Mouse (Mus musculus) E14TG2a.4 (cell line): ENCODE measurements around the gene Shmt2.

Source experiments
- H3K27me3 ChIP-seq: 2 replicates; pipeline ENCODE4 v1.6.1; 2014; ENCODE audit warnings: low read length, control low read depth; ENCODE audit not compliant: insufficient read depth
- H3K36me3 ChIP-seq: 2 replicates; pipeline ENCODE4 v1.6.1; 2014; ENCODE audit warnings: low read length, control low read depth; ENCODE audit not compliant: insufficient read depth
- H3K4me1 ChIP-seq: replicated peaks from 2 replicates; pipeline ENCODE4 v1.6.1; 2014; ENCODE audit warnings: low read depth, low read length, control low read depth
- H3K4me3 ChIP-seq: replicated peaks from 2 replicates; pipeline ENCODE4 v1.5.1; 2014; ENCODE audit warnings: mild to moderate bottlenecking, low read length
- H3K9me3 ChIP-seq: 2 replicates; pipeline ENCODE4 v1.6.1; 2014; ENCODE audit warnings: low read length, control low read depth
- CTCF ChIP-seq: conservative IDR thresholded peaks from 2 replicates; pipeline ENCODE4 v1.5.1; 2014; ENCODE audit warnings: low read length
- NANOG ChIP-seq: IDR thresholded peaks from 2 replicates; pipeline ENCODE4 v1.6.1; 2014; ENCODE audit warnings: borderline replicate concordance, low read length, mixed read lengths
- POU5F1 ChIP-seq: IDR thresholded peaks from 2 replicates; pipeline ENCODE4 v1.6.1; 2014; ENCODE audit warnings: low read length, borderline replicate concordance

The Shmt2 gene

DNA sequence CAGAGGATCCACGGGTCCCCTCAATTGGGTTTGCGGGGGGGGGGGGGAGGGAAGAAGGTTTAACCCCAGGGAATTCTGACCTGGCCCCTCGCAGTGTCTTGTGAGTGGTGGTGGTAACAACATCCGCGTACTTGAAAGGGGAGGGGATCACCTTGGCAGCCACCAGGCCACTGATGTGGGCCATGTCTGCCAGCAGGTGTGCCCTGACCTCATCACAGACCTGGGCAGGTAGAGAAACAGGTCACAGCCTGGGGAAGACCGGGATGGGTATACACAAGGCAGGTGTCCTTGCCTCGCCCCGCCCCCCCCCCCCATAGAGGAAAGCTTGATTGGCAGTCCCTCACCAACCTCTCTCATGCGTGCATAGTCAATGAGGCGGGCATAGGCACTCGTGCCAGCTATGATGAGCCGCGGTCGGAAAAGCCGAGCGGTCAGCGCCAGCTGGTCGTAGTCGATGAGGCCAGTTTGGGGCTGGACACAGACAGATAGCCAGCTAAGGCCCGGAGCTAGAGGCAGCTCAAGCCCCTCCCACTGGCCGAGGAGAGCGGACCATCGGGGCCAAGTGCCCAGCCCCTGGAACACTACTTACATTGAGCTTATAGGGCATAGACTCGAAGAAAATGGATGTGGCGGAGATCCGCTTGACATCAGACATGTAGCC lies 3.1 kb downstream of the Shmt2 start:
- no peaks in the 10 kb centered on the region for H3K9me3 ChIP-seq
- peak overlapping the region; percentile 32; the same call in 1 of the 2 replicates for H3K4me3 ChIP-seq
- H3K27me3 ChIP-seq: peaks cover 50% of the 10 kb centered on the region
- peaks cover 56% of the 10 kb centered on the region for H3K36me3 ChIP-seq
- TF ChIP-seq NANOG: no peak
- TF ChIP-seq POU5F1: no peak
- TF ChIP-seq CTCF: no peak
- peaks cover 93% of the 10 kb centered on the region for H3K4me1 ChIP-seq

DNA sequence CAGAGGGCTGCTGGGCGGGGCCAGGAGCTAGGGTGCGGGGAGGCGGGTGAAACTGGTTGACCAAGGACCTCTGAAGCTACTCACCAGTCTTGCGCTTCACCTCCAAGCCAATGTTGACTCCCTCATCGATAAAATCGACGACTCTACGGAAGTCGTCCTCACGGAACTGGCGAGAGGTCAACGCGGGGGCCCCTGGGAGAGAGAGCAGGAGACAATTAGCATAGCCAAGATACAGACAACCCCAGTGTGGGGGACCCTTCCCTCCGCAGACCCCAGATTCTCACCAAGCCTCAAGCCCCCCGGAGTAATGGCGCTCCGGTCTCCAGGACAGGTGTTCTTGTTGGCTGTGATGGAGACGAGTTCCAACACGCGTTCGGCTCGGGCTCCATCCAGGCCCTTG lies 4.3 kb downstream of the Shmt2 start:
- H3K4me3 ChIP-seq: peak overlapping the region; percentile 72
- H3K9me3 ChIP-seq: no peaks in the 10 kb centered on the region
- TF ChIP-seq NANOG: no peak
- TF ChIP-seq POU5F1: no peak
- TF ChIP-seq CTCF: no peak
- H3K27me3 ChIP-seq: peaks cover 55% of the 10 kb centered on the region
- peaks cover 56% of the 10 kb centered on the region for H3K36me3 ChIP-seq
- H3K4me1 ChIP-seq: peaks cover 97% of the 10 kb centered on the region

GRCm38 (mm10) chr10:127516576-127517260 lies 5.5 kb downstream of the Shmt2 start:
- Histone ChIP-seq H3K4me1 (peaks cover 98% of the 10 kb centered on the region), H3K9me3 (no peaks in the 10 kb centered on the region), H3K4me3 (peak overlapping the region; percentile 72), H3K36me3 (peaks cover 56% of the 10 kb centered on the region), H3K27me3 (peaks cover 65% of the 10 kb centered on the region)
- TF ChIP-seq NANOG (no peak), POU5F1 (no peak), CTCF (no peak)

- H3K36me3 ChIP-seq: peaks cover 53% of the 10 kb centered on the region
- H3K9me3 ChIP-seq: no peaks in the 10 kb centered on the region
- H3K4me3 ChIP-seq: peak overlapping the region; percentile 72
- H3K27me3 ChIP-seq: peaks cover 68% of the 10 kb centered on the region
- TF ChIP-seq POU5F1 (no peak), NANOG (no peak), CTCF (no peak)
- peaks cover 98% of the 10 kb centered on the region for H3K4me1 ChIP-seq
Measured at GRCm38 (mm10) chr10:127515983-127516459, 6.2 kb downstream of the Shmt2 start.

- Histone ChIP-seq H3K4me3 (peak overlapping the region; percentile 72), H3K27me3 (peaks cover 68% of the 10 kb centered on the region), H3K9me3 (no peaks in the 10 kb centered on the region), H3K4me1 (peaks cover 98% of the 10 kb centered on the region), H3K36me3 (peaks cover 47% of the 10 kb centered on the region)
- TF ChIP-seq CTCF (no peak), POU5F1 (no peak), NANOG (no peak)
Measured at GRCm38 (mm10) chr10:127515271-127515982, 6.8 kb downstream of the Shmt2 start.

- H3K27me3 ChIP-seq: peaks cover 75% of the 10 kb centered on the region
- no peak for TF ChIP-seq POU5F1
- no peak for TF ChIP-seq CTCF
- TF ChIP-seq NANOG: no peak
Measured at GRCm38 (mm10) chr10:127514764-127515163, 7.5 kb downstream of the Shmt2 start, which contains the start of gene Ndufa4l2. Gene Ndufa4l2 (plus strand): TSS chr10:127514967.

GRCm38 (mm10) chr10:127514111-127514698 lies 8.0 kb downstream of the Shmt2 start:
- TF ChIP-seq CTCF (no peak), POU5F1 (no peak), NANOG (no peak)
- Histone ChIP-seq H3K36me3 (peaks cover 36% of the 10 kb centered on the region), H3K9me3 (no peaks in the 10 kb centered on the region), H3K4me1 (peaks cover 98% of the 10 kb centered on the region), H3K4me3 (peak overlapping the region; percentile 72), H3K27me3 (peaks cover 79% of the 10 kb centered on the region)

More at GRCm38 (mm10) chr10:127514764-127515163, 7.5 kb downstream of the Shmt2 start, which contains the start of gene Ndufa4l2:
- H3K4me1 ChIP-seq: peaks cover 98% of the 10 kb centered on the region
- H3K36me3 ChIP-seq: peaks cover 40% of the 10 kb centered on the region
- peak within 1 kb of the TSS; percentile 72 for H3K4me3 ChIP-seq
- H3K9me3 ChIP-seq: no peaks in the 10 kb centered on the region

DNA sequence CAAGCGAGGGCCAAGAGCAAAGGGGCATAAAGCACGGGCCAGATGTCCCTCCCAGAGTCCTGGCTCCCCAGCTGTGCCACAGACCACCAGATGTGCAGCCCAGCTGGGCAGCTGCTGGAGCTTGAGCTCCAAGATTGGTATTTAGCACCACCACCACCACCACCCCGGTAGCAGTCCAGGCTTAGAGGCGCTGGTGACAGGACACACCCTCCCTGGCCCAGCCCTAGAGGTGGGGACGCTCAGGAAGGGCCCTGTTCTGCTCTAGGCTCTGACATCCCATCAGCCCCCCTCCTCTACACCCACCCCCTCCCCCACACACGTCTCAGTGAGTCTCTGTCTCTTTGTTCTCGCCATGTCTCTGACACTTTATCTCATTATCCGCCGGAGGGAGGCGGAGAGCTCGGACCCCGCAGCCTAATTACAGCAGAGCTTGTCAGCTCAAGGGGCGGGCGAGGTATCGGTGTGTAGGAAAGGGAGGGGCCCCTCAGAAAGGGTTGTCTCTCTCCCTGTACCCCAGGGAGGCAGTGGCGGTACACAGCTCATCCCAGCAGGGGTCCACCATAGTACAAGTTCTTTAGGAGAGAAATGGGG lies 8.6 kb downstream of the Shmt2 start:
- Histone ChIP-seq H3K27me3 (peaks cover 79% of the 10 kb centered on the region), H3K9me3 (no peaks in the 10 kb centered on the region), H3K36me3 (peaks cover 30% of the 10 kb centered on the region), H3K4me3 (peak overlapping the region; percentile 72), H3K4me1 (peaks cover 94% of the 10 kb centered on the region)
- no peak for TF ChIP-seq CTCF
- no peak for TF ChIP-seq NANOG
- no peak for TF ChIP-seq POU5F1
